Mouse (Mus musculus) heart, postnatal 10 days (tissue): ENCODE measurements at regions not wholly inside any gene's neighbourhood (a gene's known extent, or its start where the extent isn't known, plus 50 kb on each side); places are given as distances from the start of the nearest gene placed in this dataset.
"Not testable (repeated sequence)": the region's sequence is repeated elsewhere in the genome, so short reads cannot be mapped to it uniquely, and the experiment has no call there.

ENCODE experiments used
- DNase-seq, 2 experiments: peaks; one replicate each; pipeline ENCODE4 v3.0.0; 2021
- intact Hi-C: fragments of 180-260 bp; cut with DNase I; formaldehyde crosslinking; loops from one replicate; pipeline ENCODE4 v1.15.1; 2025

DNA sequence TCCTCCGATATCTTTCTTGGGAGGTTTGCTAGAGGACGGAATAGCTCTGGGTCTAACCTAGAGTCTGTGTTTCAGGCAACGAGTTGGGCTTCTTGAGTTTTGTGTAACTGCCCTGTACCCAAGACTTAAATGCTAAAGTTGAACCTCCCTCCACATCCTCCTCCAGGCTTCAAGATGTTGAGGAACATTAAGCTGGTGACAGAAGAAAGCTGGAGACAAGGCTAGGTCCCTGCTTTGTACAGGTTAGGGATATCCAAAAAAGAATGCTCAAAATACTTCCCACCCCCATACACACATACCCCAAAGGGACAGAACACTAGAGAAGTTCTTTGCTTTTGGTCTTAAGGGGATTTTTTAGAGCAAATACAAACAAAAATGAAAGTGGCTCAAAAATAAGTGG lies 303.6 kb downstream of the Ets1 start:
- intact Hi-C loops, result loop anchor here (1.0 to 10.0 kb wide), 9 partner anchors 105 to 532 kb away; no protein-coding TSS in a partner anchor

DNA sequence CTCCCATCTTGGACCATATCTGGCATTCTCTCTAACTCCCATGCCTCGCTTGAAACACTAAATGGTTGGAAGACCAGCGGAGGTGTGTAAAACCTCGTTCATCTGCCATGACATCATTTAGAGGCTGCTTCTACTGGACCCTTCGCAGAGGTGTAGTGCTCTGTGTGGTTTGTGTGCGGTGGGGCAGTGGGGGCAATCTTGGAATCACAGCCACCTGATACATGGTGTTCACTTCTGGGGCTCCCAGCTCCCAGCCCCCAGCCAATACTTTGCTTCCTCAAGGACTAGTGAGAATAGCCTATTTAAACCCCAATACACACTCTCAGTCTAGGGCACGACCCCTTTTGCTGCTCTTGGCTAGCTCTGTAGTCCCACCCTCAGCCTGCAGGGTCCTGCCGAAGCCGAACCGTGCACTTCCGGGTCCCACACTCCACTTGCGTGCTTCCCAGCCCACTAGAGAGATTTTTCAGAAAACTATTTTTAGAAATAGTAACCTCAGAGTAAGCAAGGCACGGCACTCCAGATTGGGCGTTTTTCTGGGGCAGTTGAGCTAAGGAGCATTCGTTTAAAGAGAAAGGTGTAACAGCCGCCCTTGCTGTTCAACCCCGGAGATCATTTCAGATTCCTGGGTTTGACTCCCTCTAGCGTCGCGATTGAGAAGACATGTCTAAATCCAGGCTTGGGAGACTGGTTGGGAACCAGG lies 304.2 kb downstream of the Ets1 start:
- peak; percentile 91 to 93 for DNase-seq
- intact Hi-C loops, result loop anchor here (1.0 to 10.0 kb wide), 7 partner anchors 142 to 533 kb away; no protein-coding TSS in a partner anchor

More for the DNA sequence above, 303.6 kb downstream of the Ets1 start:
- no peak for DNase-seq

DNA sequence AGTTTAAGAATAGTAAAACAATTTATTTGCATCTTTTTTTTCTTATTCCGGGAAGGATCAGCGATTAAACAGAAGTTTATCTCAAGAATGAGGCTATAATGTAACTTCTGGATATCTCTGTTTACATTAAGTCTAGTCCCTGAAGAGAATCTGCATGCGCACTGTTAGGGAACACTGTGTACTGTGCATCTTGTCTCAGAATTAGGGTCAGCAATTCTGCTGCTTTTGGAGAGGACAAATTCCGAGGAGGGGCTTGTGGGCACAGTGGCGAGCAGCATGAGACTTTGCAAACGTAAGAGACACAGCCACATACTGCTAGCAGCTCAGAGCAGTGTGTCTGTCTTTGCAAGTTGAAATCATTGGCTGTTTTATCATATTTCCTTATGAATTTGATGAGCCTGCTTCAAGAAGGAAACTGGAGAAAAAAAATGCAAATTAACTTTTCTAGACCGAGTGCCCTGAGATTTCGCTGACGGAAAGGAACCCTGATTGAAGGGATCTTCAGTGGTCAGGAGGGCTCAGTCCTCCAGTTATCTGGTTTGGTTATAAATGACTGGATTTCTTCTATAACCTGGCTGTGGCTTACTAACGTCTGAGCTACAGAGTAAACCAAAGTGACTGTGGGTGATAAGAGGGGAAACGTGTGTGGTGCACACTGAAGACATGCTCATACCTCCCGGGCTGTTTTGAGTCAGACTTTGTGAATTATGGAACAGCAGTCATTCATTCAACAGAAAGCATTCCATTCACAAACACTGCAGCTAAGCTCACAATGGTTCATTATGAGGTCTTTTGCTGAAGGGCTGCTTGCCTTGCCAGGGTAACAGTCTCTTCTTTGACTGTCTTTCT lies 305.1 kb downstream of the Ets1 start:
- intact Hi-C loops, result loop anchor here (1.0 to 10.0 kb wide), 7 partner anchors 141 to 534 kb away; no protein-coding TSS in a partner anchor
- no peak for DNase-seq

- no peak for DNase-seq
- intact Hi-C loops, result loop anchor here (5.0 to 10.0 kb wide), 6 partner anchors 141 to 534 kb away; no protein-coding TSS in a partner anchor
Measured at GRCm38 (mm10) chr9:32941768-32942030, 305.7 kb downstream of the Ets1 start.

DNA sequence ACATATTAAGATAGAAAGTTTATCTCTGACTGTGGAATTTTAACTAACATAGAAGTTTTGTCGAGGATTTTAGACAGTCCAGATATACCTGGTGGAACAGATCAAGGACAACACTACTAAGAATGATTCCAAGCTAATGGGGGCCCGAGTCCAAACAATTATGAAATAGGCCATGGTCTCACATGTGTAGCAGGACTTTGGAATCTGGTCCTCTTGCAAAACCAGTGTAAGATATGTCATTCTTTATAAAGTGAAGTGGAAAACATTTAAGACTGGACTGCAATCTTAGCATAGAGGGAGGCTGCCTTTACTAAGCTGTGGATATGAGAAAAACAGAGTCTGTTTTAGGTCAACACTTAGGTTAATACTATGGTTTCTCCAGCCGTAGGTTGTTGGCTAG lies 311.2 kb downstream of the Ets1 start:
- no peak for DNase-seq
- intact Hi-C loops, result loop anchor here (10.0 kb wide), 1 partner anchor 298 kb away; no protein-coding TSS in a partner anchor

GRCm38 (mm10) chr9:32949036-32949435 lies 313.0 kb downstream of the Ets1 start:
- intact Hi-C loops, result loop anchor here (10.0 kb wide), 1 partner anchor 296 kb away; no protein-coding TSS in a partner anchor
- DNase-seq, result no peak

DNA sequence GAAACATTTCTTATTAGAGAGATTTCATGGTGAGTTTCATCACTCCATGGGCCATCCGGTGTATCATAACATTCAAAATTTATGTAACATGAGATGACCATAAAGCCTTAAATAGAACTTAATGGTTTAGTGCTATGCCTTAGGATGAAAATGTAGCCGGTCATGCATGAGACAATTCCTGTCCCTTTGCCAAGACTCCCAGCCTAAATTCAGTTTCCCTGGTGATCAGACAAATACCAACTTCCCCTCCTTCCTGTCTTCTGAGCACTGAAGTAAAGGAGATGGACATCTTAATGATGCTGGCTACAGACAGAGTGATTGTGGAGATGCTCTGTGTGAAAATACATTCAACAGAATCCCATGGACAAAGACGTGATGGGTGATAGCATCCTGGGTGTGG lies 322.7 kb downstream of the Ets1 start:
- intact Hi-C loops, result no loop called here
- no peak for DNase-seq

DNA sequence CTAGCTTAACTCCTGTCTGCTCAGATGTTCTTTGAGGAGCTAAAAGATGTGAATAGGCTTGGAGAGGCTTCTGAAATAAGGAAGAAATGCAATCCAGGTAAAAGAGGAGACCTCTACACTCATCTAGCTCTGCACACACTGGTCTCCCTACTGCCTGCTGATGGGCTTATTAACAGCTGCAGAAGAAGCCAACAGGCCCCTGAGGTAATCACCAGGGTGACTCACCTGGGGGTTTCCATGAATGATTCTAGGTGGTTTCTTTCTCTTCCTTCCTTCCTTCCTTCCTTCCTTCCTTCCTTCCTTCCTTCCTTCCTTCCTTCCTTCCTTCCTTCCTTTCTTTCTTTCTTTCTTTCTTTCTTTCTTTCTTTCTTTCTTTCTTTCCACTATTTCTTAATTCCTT lies 323.4 kb downstream of the Ets1 start:
- intact Hi-C loops, DNase-seq: not testable (repeated sequence)

GRCm38 (mm10) chr9:32962679-32963205 lies 326.7 kb downstream of the Ets1 start:
- intact Hi-C loops, result no loop called here
- no peak for DNase-seq

DNA sequence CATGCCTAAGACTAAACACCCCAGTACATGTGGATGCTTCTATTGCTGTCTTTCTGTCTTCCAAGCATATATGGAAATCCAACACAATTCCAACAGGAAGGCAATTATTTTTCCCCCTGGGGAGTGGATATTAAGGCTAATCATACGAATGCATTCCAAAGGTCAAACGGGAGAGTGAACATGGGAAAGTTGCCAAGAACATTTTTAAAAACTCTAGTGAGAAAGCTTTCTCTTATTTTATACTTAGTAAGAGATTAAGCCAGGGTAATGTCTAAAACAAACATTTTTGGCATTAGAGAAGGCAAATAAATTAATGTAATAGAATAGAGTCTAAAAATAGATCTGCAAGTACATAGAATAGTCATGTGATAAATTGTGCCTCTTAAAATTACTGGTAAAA lies 332.4 kb downstream of the Ets1 start:
- peak; percentile 8 to 14 for DNase-seq
- intact Hi-C loops, result no loop called here

DNA sequence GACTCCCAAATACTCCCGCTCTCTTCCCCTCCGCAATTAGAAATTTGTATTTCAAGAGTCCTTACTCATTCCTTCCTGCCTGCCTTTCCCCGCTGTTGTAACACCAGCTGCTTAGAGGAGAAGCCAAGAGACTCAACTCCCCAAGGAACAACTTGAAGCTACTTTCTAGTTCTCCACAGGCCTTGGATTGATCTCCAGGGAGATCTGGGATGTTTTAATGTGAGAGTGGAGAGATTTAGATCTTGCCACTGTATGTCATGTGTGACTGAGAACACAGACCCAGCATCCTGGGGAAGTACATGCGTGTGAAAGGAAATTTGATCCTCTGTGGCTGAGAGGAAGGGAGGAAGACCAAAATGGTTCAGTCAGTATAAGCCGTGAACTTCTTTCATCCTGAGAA lies 335.4 kb downstream of the Ets1 start:
- peak; percentile 50 to 62 for DNase-seq

DNA sequence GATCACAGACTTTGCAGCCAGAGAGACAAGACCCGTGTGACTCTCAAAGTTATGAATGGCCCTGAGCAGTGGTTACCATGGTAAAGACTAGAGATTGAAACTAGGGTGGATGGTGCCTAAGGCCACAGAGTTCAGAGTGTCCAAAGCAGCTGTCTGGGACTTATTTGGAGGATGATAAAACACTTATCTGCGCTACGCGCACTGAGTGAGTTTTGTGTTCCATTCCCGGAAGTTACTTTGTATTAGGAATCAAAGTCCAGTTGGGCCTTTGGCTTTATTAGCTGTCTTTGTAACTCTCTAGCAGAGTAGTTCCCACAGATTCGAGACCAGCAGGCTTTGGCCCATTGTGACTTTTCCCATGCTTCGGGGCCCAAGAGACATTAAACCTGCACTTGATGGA lies 335.9 kb downstream of the Ets1 start:
- peak; percentile 20 to 25 for DNase-seq
- intact Hi-C loops, result no loop called here

More for the DNA sequence above, 335.4 kb downstream of the Ets1 start:
- intact Hi-C loops, result no loop called here

GRCm38 (mm10) chr9:32972431-32973052 lies 336.5 kb downstream of the Ets1 start:
- no peak for DNase-seq
- intact Hi-C loops, result no loop called here

DNA sequence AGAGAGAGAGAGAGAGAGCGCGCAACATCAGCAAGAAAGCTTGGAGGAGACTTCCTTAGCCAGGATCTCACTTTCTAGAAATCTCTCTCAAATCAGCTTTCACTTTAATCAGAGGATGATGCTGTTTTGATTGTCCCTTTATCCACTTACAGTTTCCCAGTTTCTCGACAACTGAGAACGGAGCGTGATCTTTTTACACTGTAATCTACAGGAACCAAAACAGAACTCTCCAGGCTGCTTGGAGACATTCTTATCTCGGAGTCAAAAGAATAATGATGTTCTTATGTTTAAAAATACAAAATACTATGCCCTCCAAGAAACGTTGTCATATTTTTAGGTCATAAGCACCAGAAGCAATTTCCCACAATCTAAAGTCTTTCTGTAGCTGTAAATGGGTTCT lies 341.7 kb downstream of the Ets1 start:
- DNase-seq, result no peak

DNA sequence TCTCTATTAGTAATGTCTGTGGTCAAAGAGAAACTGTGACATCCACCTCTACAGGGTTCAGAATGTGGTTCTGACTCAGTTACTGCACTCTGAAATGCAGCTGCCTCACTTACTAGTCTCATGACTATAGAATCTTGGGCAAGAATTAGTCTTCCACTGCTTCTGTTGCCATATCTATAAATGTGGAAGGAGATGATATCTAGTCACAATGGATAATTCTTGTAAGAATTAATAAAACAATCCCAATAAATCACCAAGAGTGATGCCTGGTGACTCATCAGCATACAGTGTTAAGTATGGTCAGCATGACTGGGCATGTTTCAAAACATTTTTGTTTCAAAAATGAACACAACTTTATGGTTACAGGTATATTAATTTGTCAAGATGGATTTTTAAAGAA lies 344.8 kb downstream of the Ets1 start:
- DNase-seq, result no peak
- intact Hi-C loops, result no loop called here

More for the DNA sequence above, 341.7 kb downstream of the Ets1 start:
- intact Hi-C loops, result no loop called here

- intact Hi-C loops, result no loop called here
- DNase-seq, result no peak
Measured at GRCm38 (mm10) chr9:32983182-32983581, 347.2 kb downstream of the Ets1 start.

GRCm38 (mm10) chr9:32986836-32987673 lies 351.0 kb downstream of the Ets1 start:
- peak in 1 of 2 experiments; percentile 23 for DNase-seq
- intact Hi-C loops, result no loop called here

- intact Hi-C loops, result no loop called here
- DNase-seq, result no peak
Measured at GRCm38 (mm10) chr9:32989006-32989405, 353.0 kb downstream of the Ets1 start.

DNA sequence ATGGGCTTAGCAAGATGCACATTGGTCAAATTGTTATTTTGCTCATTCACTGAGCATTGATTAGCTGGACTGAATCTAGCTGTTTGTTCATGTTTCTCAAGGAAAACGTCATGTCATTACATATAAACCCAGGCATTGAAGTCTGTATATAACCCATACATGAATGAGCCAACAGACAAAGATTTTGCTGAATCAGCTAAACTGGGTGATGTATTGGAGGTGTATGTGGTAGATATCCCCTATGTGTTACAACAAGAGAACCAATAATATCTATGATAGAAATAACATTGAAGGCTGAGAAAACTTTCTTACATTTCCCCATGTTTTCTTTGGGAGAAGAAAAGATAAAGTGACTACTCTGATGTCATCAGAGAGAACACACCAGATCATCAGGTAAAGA lies 362.3 kb downstream of the Ets1 start:
- intact Hi-C loops, result no loop called here
- DNase-seq, result no peak

GRCm38 (mm10) chr9:33000691-33001164 lies 364.7 kb downstream of the Ets1 start:
- intact Hi-C loops, result no loop called here
- peak; percentile 43 to 45 for DNase-seq
